Mouse (Mus musculus) lung, embryonic 16.5 days (tissue): ENCODE data around the gene Gnb1. TPM values are rescaled to one million over a fixed set of nuclear protein-coding genes. Genes with fewer than 3 reads are reported as not detected.
A peak's percentile ranks its signal among the peaks of the same experiment; 100 is the strongest.

ENCODE experiments used
- ATAC-seq: fragments of 200-750 bp; cut with Nextera tagmentation; 2 replicates; pipeline ENCODE4 v1.8.0; 2017; ENCODE audit warnings: low read depth, mild to moderate bottlenecking, moderate library complexity
- H3K27ac ChIP-seq: fragments of 300-500 bp; sonication (generic); 2 replicates; pipeline ENCODE4 v1.5.1; 2014; ENCODE audit warnings: mild to moderate bottlenecking, control low read depth, low read length
- H3K27me3 ChIP-seq: fragments of 300-500 bp; sonication (generic); 2 replicates; pipeline ENCODE4 v1.6.1; 2014; ENCODE audit warnings: low read depth, low read length, mixed read lengths; ENCODE audit not compliant: control insufficient read depth, insufficient read depth
- H3K36me3 ChIP-seq: fragments of 300-500 bp; sonication (generic); 2 replicates; pipeline ENCODE4 v1.6.1; 2014; ENCODE audit warnings: low read length; ENCODE audit not compliant: control insufficient read depth, insufficient read depth
- H3K4me1 ChIP-seq: fragments of 300-500 bp; sonication (generic); replicated peaks from 2 replicates; pipeline ENCODE4 v1.6.1; 2014; ENCODE audit warnings: low read length, mixed read lengths; ENCODE audit not compliant: control insufficient read depth, insufficient read depth
- H3K4me2 ChIP-seq: fragments of 300-500 bp; sonication (generic); 2 replicates; pipeline ENCODE4 v1.6.1; 2014; ENCODE audit warnings: low read depth, low read length, control low read depth
- H3K4me3 ChIP-seq: fragments of 300-500 bp; sonication (generic); 2 replicates; pipeline ENCODE4 v1.5.1; 2014; ENCODE audit warnings: mild to moderate bottlenecking, low read length, control low read depth
- H3K9ac ChIP-seq: fragments of 300-500 bp; sonication (generic); 2 replicates; pipeline ENCODE4 v1.6.1; 2014; ENCODE audit warnings: low read length, control low read depth
- H3K9me3 ChIP-seq: fragments of 300-500 bp; sonication (generic); 2 replicates; pipeline ENCODE4 v1.6.1; 2016; ENCODE audit warnings: low read length; ENCODE audit not compliant: control insufficient read depth
- WGBS: fragments of 180-500 bp; shearing (Covaris S2); extraction: QIAGEN DNeasy Blood & Tissue Kit; methylation state at CpG from one replicate; pipeline ENCODE4 v1.1.7; 2014; 5-methylcytosine and 5-hydroxymethylcytosine counted together
- polyA plus RNA-seq: library from polyadenylated mRNA; unstranded; fragments of >200 nt; fragmentation: Nextera tagmentation; extraction: Ambion mirVana; gene quantifications from 2 replicates; pipeline ENCODE4 v1.2.1, GENCODE M21; 2015

The Gnb1 gene
- polyA plus RNA-seq, 1 experiment from 2014 or later: 455 TPM

GRCm38 (mm10) chr4:155595777-155596176, 104.6 kb downstream of the Gnb1 start:
- ATAC-seq: no peak
- Histone ChIP-seq H3K36me3 (no peaks in the 10 kb centered on the region), H3K4me3 (no peak overlapping the region), H3K27ac (no peak overlapping the region), H3K9ac (no peak overlapping the region), H3K4me1 (0 out of 2 replicates have a peak, but pooled peaks cover 3% of the 10 kb centered on the region), H3K27me3 (no peaks in the 10 kb centered on the region), H3K9me3 (no peaks in the 10 kb centered on the region; the same call in 1 of the 2 replicates), H3K4me2 (no peak overlapping the region)
- 72% methylated on average over 3 of the region's 3 CpGs for WGBS

- ATAC-seq: no peak
- 78% methylated on average over 5 of the region's 5 CpGs for WGBS
- no peak overlapping the region for H3K4me2 ChIP-seq
Measured at GRCm38 (mm10) chr4:155596606-155597005, 105.4 kb downstream of the Gnb1 start.

GRCm38 (mm10) chr4:155598536-155598935, 107.4 kb downstream of the Gnb1 start:
- H3K36me3 ChIP-seq: no peaks in the 10 kb centered on the region
- H3K4me2 ChIP-seq: no peak overlapping the region
- no peaks in the 10 kb centered on the region for H3K27me3 ChIP-seq
- 14% methylated on average over 20 of the region's 20 CpGs for WGBS
- 0 out of 2 replicates have a peak, but pooled peaks cover 5% of the 10 kb centered on the region for H3K4me1 ChIP-seq
- no peaks in the 10 kb centered on the region; the same call in 1 of the 2 replicates for H3K9me3 ChIP-seq
- H3K4me3 ChIP-seq: no peak overlapping the region
- H3K9ac ChIP-seq: no peak overlapping the region
- H3K27ac ChIP-seq: no peak overlapping the region
- no peak for ATAC-seq

More at GRCm38 (mm10) chr4:155596606-155597005, 105.4 kb downstream of the Gnb1 start:
- Histone ChIP-seq H3K9ac (no peak overlapping the region), H3K27ac (no peak overlapping the region), H3K4me1 (0 out of 2 replicates have a peak, but pooled peaks cover 3% of the 10 kb centered on the region), H3K27me3 (no peaks in the 10 kb centered on the region), H3K9me3 (no peaks in the 10 kb centered on the region; the same call in 1 of the 2 replicates), H3K4me3 (no peak overlapping the region), H3K36me3 (no peaks in the 10 kb centered on the region)

GRCm38 (mm10) chr4:155599901-155600825, 109.0 kb downstream of the Gnb1 start:
- peak overlapping the region; percentile 77 for H3K4me2 ChIP-seq
- H3K4me3 ChIP-seq: peak overlapping the region; percentile 85
- ATAC-seq: no peak
- 76% methylated on average over 10 of the region's 11 CpGs for WGBS
- no peaks in the 10 kb centered on the region for H3K36me3 ChIP-seq
- no peaks in the 10 kb centered on the region; the same call in 1 of the 2 replicates for H3K9me3 ChIP-seq
- H3K4me1 ChIP-seq: 0 out of 2 replicates have a peak, but pooled peaks cover 5% of the 10 kb centered on the region
- no peaks in the 10 kb centered on the region for H3K27me3 ChIP-seq
- no peak overlapping the region for H3K9ac ChIP-seq
- no peak overlapping the region; the same call in 1 of the 2 replicates for H3K27ac ChIP-seq

GRCm38 (mm10) chr4:155601091-155601996, 110.2 kb downstream of the Gnb1 start, which contains the start of gene Slc35e2:
Slc35e2 (plus strand) TSS chr4:155601416.
- peak within 1 kb of the TSS; percentile 99 for H3K27ac ChIP-seq
- H3K4me2 ChIP-seq: peak within 1 kb of the TSS; percentile 77
- 0 out of 2 replicates have a peak, but pooled peaks cover 5% of the 10 kb centered on the region for H3K4me1 ChIP-seq
- peak within 1 kb of the TSS; percentile 94 for H3K9ac ChIP-seq
- H3K9me3 ChIP-seq: no peaks in the 10 kb centered on the region; the same call in 1 of the 2 replicates
- under 1% methylated on average over 55 of the region's 65 CpGs for WGBS
- H3K4me3 ChIP-seq: peak within 1 kb of the TSS; percentile 85
- ATAC-seq: peak; percentile 98
- 0 out of 2 replicates have a peak, but pooled peaks cover 3% of the 10 kb centered on the region for H3K36me3 ChIP-seq
- H3K27me3 ChIP-seq: no peaks in the 10 kb centered on the region

- H3K27me3 ChIP-seq: no peaks in the 10 kb centered on the region
- H3K4me3 ChIP-seq: peak overlapping the region; percentile 85
- WGBS: 2% methylated on average over 30 of the region's 31 CpGs
- ATAC-seq: no peak
- H3K9me3 ChIP-seq: no peaks in the 10 kb centered on the region; the same call in 1 of the 2 replicates
- 0 out of 2 replicates have a peak, but pooled peaks cover 5% of the 10 kb centered on the region for H3K4me1 ChIP-seq
- H3K4me2 ChIP-seq: peak overlapping the region; percentile 77
- peak overlapping the region; percentile 94 for H3K9ac ChIP-seq
- 0 out of 2 replicates have a peak, but pooled peaks cover 3% of the 10 kb centered on the region for H3K36me3 ChIP-seq
- H3K27ac ChIP-seq: peak overlapping the region; percentile 99
Measured at GRCm38 (mm10) chr4:155601997-155602456, 110.9 kb downstream of the Gnb1 start.

- Histone ChIP-seq H3K9me3 (no peaks in the 10 kb centered on the region; the same call in 1 of the 2 replicates), H3K4me3 (no peak overlapping the region; the same call in 1 of the 2 replicates), H3K9ac (no peak overlapping the region), H3K27me3 (no peaks in the 10 kb centered on the region), H3K4me2 (peak overlapping the region; percentile 77), H3K4me1 (0 out of 2 replicates have a peak, but pooled peaks cover 5% of the 10 kb centered on the region), H3K27ac (no peak overlapping the region), H3K36me3 (0 out of 2 replicates have a peak, but pooled peaks cover 3% of the 10 kb centered on the region)
- ATAC-seq: no peak
- 79% methylated on average over 1 of the region's 1 CpGs for WGBS
Measured at GRCm38 (mm10) chr4:155602753-155603152, 111.6 kb downstream of the Gnb1 start.

GRCm38 (mm10) chr4:155603801-155604200, 112.6 kb downstream of the Gnb1 start:
- H3K9ac ChIP-seq: no peak overlapping the region
- ATAC-seq: no peak
- 0 out of 2 replicates have a peak, but pooled peaks cover 5% of the 10 kb centered on the region for H3K4me1 ChIP-seq
- no peak overlapping the region for H3K27ac ChIP-seq
- WGBS: 86% methylated on average over 6 of the region's 6 CpGs
- H3K27me3 ChIP-seq: no peaks in the 10 kb centered on the region
- H3K36me3 ChIP-seq: 0 out of 2 replicates have a peak, but pooled peaks cover 3% of the 10 kb centered on the region
- H3K4me3 ChIP-seq: no peak overlapping the region
- no peaks in the 10 kb centered on the region for H3K9me3 ChIP-seq
- no peak overlapping the region for H3K4me2 ChIP-seq
